Mouse (Mus musculus) spleen, adult 2 months (tissue): Measurements from ENCODE around the gene Col20a1. TPM values are rescaled to one million over a fixed set of nuclear protein-coding genes. Genes with fewer than 3 reads are reported as not detected.

ENCODE experiments used
- DNase-seq, 2 experiments: peaks; one replicate each; pipeline versions ENCODE4 v3.0.0 to v3.0.0-alpha.2; 2012 to 2021; ENCODE audit warnings: low spot score in 2 of 2, low read depth in 1 of 2
- H3K27ac ChIP-seq: fragments of 200-500 bp; 2 replicates; pipeline ENCODE4 v1.5.1; 2012; ENCODE audit warnings: low read length, inconsistent platforms; ENCODE audit not compliant: insufficient read depth
- H3K27me3 ChIP-seq: fragments of 200-500 bp; 2 replicates; pipeline ENCODE4 v1.6.1; 2012; ENCODE audit warnings: mild to moderate bottlenecking, moderate library complexity, low read length, inconsistent platforms; ENCODE audit not compliant: control insufficient read depth, insufficient read depth
- H3K36me3 ChIP-seq: fragments of 200-500 bp; 2 replicates; pipeline ENCODE4 v1.6.1; 2012; ENCODE audit warnings: mild to moderate bottlenecking, low read length, inconsistent platforms; ENCODE audit not compliant: control insufficient read depth, insufficient read depth
- H3K4me1 ChIP-seq: fragments of 200-500 bp; 2 replicates; pipeline ENCODE4 v1.6.1; 2011; ENCODE audit warnings: inconsistent platforms; ENCODE audit not compliant: control insufficient read depth, insufficient read depth, insufficient read length
- H3K4me3 ChIP-seq: fragments of 200-500 bp; 2 replicates; pipeline ENCODE4 v1.5.1; 2011; ENCODE audit warnings: mild to moderate bottlenecking, inconsistent platforms; ENCODE audit not compliant: insufficient read depth, insufficient read length; ENCODE audit errors: extremely low read depth
- CTCF ChIP-seq: fragments of 200-500 bp; IDR thresholded peaks from 2 replicates; pipeline ENCODE4 v1.5.1; 2011; ENCODE audit warnings: mild to moderate bottlenecking, inconsistent platforms; ENCODE audit not compliant: insufficient read depth, insufficient read length, insufficient replicate concordance; ENCODE audit errors: extremely low read depth
- POLR2A ChIP-seq: fragments of 200-500 bp; IDR thresholded peaks from 2 replicates; pipeline ENCODE4 v1.6.1; 2011; ENCODE audit warnings: low read depth, low read length, inconsistent platforms
- WGBS: fragments of 180-500 bp; shearing (Covaris S2); methylation state at CpG from one replicate; pipeline ENCODE4 v1.1.7; 2018; 5-methylcytosine and 5-hydroxymethylcytosine counted together
- polyA plus RNA-seq: library from polyadenylated mRNA; depleted of rRNA; stranded (reverse); fragments of >200 nt; gene quantifications from 2 replicates; pipeline ENCODE4 v1.2.3, GENCODE M21; 2012

The Col20a1 gene
- polyA plus RNA-seq, 1 experiment = 1.9 TPM

DNA sequence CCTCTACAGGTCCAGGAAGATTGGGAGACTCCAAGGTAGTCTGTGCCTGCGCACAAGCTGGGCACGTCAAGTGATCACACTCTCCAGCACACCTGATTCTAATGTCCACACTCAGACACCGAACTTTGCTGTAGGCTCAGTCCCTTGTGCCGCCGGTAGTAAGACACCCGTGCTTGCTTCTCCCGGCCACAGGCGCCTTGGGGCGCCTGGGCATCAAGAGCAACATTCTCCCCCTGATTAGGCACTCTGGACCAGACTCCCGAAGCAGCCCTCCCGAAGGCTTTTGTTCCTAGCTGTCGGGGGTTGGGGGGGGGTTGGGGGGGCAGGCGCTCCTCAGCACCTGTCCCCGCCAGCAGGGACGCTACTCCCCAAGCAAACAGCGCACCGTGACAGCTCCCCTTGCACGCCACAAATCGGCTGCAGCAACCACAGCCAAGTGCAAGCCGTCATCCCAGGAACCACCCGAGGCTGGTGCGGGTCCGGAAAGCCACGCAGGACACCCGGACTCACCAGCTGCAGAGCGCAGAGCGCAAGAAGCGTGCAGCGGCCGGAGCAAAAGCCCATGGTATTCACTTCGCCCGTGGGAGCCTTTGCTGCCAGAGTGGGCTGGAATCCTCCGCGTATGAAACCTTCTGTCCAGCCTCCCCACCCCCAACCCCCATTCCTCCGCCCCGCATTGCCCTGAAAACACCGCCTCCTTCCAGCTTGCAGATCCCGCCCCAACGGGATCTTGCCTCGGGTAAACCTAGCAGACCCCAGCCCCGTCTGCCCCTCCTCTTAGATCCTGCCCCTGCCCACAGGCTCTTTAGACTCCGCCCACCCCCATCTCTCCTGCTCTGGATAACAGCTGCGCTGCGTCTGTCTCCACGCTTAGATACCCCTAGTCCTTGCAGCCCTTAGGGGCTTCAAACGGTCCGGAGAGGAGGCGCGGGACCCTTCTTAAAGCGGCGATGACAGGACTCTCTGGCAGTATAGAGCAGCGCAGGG, 32.0 kb upstream of the Col20a1 start, which contains the start of gene Nkain4:
Nkain4 (minus strand) TSS at position 639 of the 987 bp plus-strand sequence.
- Histone ChIP-seq H3K4me1 (peaks cover 2% of the 10 kb centered on the region; the same call in 1 of the 2 replicates), H3K36me3 (no peaks in the 10 kb centered on the region), H3K27me3 (peaks cover 11% of the 10 kb centered on the region), H3K4me3 (peak within 1 kb of the TSS; percentile 25; the same call in 1 of the 2 replicates), H3K27ac (no peak within 1 kb of the TSS)
- TF ChIP-seq POLR2A = no peak
- TF ChIP-seq CTCF = no peak
- no peak for DNase-seq
- 4% methylated on average over 52 of the region's 52 CpGs for WGBS

DNA sequence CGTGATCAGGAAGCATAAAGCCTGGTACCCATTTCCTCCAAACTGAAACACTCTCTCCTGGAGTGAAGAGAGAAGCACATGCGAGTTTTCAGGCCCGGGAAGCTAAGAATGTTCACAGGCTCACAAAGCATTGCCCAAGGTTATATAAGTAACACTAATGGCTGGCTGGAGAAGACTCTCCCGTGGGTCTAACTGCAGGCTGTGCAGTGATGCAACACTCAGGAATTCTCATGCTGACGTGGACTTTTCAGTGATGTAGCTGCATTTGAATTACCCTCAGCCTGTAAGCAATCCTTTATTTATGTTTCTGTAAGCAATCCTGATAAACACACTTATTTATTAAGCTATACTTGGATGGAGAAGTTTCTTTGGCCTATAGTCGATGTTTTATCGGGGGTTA, 26.7 kb upstream of the Col20a1 start:
- Histone ChIP-seq H3K4me1 (no peaks in the 10 kb centered on the region), H3K27me3 (peaks cover 4% of the 10 kb centered on the region; the same call in 1 of the 2 replicates), H3K4me3 (no peak overlapping the region), H3K36me3 (no peaks in the 10 kb centered on the region), H3K27ac (no peak overlapping the region)
- 58% methylated on average over 7 of the region's 7 CpGs for WGBS
- TF ChIP-seq CTCF (no peak), POLR2A (no peak)
- DNase-seq = no peak

DNA sequence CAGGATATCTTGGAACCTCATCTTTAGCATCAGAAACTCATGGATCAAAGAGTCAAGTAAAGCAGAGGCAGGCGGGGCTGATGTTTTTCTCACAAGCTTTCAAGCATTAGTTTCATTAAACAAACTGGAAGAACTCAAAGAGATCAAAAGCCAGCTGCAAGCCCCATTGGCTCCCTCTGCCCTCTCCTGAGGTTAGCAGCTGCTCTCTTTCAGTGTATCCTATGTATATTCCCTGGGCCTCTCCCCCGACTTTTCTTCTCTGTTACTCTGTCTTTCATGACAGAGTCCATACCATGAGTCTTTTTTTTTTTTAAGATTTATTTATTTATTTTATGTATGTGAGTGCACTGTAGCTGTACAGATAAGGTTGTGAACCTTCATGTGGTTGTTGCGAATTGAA, 26.1 kb upstream of the Col20a1 start:
- 79% methylated on average over 3 of the region's 3 CpGs for WGBS
- Histone ChIP-seq H3K4me3 (no peak overlapping the region), H3K27ac (no peak overlapping the region), H3K36me3 (no peaks in the 10 kb centered on the region), H3K27me3 (peaks cover 2% of the 10 kb centered on the region; the same call in 1 of the 2 replicates), H3K4me1 (no peaks in the 10 kb centered on the region)
- TF ChIP-seq CTCF (no peak), POLR2A (no peak)
- no peak for DNase-seq

GRCm38 (mm10) chr2:180962616-180963308, 23.6 kb upstream of the Col20a1 start:
- 87% methylated on average over 2 of the region's 2 CpGs for WGBS
- H3K4me3 ChIP-seq = no peak overlapping the region
- peaks cover 6% of the 10 kb centered on the region; the same call in 1 of the 2 replicates for H3K4me1 ChIP-seq
- H3K36me3 ChIP-seq = no peaks in the 10 kb centered on the region
- TF ChIP-seq POLR2A (no peak), CTCF (no peak)
- H3K27ac ChIP-seq = no peak overlapping the region
- no peaks in the 10 kb centered on the region for H3K27me3 ChIP-seq
- no peak for DNase-seq

GRCm38 (mm10) chr2:180963956-180964355, 22.4 kb upstream of the Col20a1 start:
- H3K36me3 ChIP-seq = 0 out of 2 replicates have a peak, but pooled peaks cover under 1% of the 10 kb centered on the region
- H3K27ac ChIP-seq = no peak overlapping the region
- no peak overlapping the region for H3K4me3 ChIP-seq
- peaks cover 9% of the 10 kb centered on the region; the same call in 1 of the 2 replicates for H3K4me1 ChIP-seq
- no peaks in the 10 kb centered on the region for H3K27me3 ChIP-seq
- DNase-seq = peak; percentile 23 to 57
- TF ChIP-seq CTCF (peak; percentile 87; the same call in 1 of the 2 replicates), POLR2A (no peak)
- 4% methylated on average over 5 of the region's 5 CpGs for WGBS

DNA sequence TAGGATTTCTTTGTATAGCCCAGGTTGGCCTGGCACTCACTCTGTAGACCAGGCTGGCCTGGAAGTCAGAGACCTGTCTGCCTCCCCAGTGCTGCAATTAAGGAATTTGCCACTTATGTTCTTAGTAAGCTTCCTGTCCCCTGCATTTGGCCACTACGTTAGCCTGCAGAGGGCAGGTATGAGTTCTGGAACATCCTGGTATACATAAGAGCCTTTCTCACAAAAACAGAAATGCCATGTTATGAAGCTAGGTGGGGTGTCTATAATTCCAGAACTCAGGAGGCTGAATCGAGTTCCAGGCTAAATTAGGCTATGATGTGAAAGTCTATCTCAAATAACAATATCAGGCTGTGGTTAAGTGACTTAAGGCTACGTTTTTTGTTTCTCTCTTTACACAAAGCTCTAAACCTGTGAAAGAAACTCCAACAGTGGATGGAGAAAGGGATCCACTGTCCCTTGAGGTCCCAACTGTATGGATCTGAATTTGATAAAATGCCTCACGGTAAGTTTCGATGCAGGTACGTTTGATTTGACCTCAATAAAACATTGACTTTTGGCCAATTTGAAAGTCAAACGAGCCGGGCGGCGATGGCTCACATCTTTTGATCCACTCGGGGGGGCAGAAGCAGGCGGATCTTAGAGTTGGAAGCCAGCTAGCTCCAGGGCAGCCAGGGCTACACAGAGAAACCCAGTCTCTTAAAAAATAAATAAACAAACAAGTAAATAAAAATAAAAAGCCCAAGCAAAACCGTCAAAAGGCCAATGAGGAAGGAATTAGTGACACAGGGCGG, 20.0 kb upstream of the Col20a1 start:
- H3K4me3 ChIP-seq = peak overlapping the region; percentile 93
- no peak for TF ChIP-seq POLR2A
- no peak for TF ChIP-seq CTCF
- peak overlapping the region; percentile 95 for H3K27ac ChIP-seq
- peaks cover 9% of the 10 kb centered on the region; the same call in 1 of the 2 replicates for H3K4me1 ChIP-seq
- H3K36me3 ChIP-seq = peaks cover 5% of the 10 kb centered on the region
- 7% methylated on average over 14 of the region's 14 CpGs for WGBS
- DNase-seq = peak; percentile 17 to 60
- no peaks in the 10 kb centered on the region for H3K27me3 ChIP-seq
